Mouse (Mus musculus): ENCODE results near the gene Zfp467. TPM values are rescaled to one million over a fixed set of nuclear protein-coding genes. Genes with fewer than 3 reads are reported as not detected.

Gene Zfp467
- polyA plus RNA-seq, 1 experiment from 2014 or later = 24.4 TPM

- ATAC-seq (ENCODE audit: insufficient read depth, low FRiP score) = peak; percentile 67
- peak overlapping the region; percentile 98 for H3K27ac ChIP-seq (ENCODE audit: low read length)
- no peaks in the 10 kb centered on the region for H3K27me3 ChIP-seq (ENCODE audit: control insufficient read depth, insufficient read depth, low read length)
- peaks cover 12% of the 10 kb centered on the region for H3K36me3 ChIP-seq (ENCODE audit: control insufficient read depth, insufficient read depth, low read length)
- no peaks in the 10 kb centered on the region for H3K9me3 ChIP-seq (replicated peaks; ENCODE audit: control insufficient read depth, low read length)
- H3K9ac ChIP-seq (ENCODE audit: low read length) = peak overlapping the region; percentile 99
- H3K4me2 ChIP-seq (ENCODE audit: low read depth, low read length) = peak overlapping the region; percentile 78
- peak overlapping the region; percentile 96 for H3K4me3 ChIP-seq (replicated peaks; ENCODE audit: low read length)
- H3K4me1 ChIP-seq (ENCODE audit: control insufficient read depth, insufficient read depth, low read length) = peaks cover 30% of the 10 kb centered on the region
- WGBS = 1% methylated on average over 32 of the region's 34 CpGs
These were observed 1.1 kb downstream of the Zfp467 start for GRCm38 (mm10) chr6:48444310-48445180.

- Histone ChIP-seq H3K4me2 (ENCODE audit: low read depth, low read length) (peak overlapping the region; percentile 78), H3K4me1 (ENCODE audit: control insufficient read depth, insufficient read depth, low read length) (peaks cover 30% of the 10 kb centered on the region), H3K9me3 (replicated peaks; ENCODE audit: control insufficient read depth, low read length) (no peaks in the 10 kb centered on the region), H3K9ac (ENCODE audit: low read length) (peak overlapping the region; percentile 81), H3K27ac (ENCODE audit: low read length) (peak overlapping the region; percentile 98), H3K4me3 (replicated peaks; ENCODE audit: low read length) (peak overlapping the region; percentile 96), H3K36me3 (ENCODE audit: control insufficient read depth, insufficient read depth, low read length) (peaks cover 14% of the 10 kb centered on the region), H3K27me3 (ENCODE audit: control insufficient read depth, insufficient read depth, low read length) (no peaks in the 10 kb centered on the region)
- 3% methylated on average over 19 of the region's 19 CpGs for WGBS
- ATAC-seq (ENCODE audit: insufficient read depth, low FRiP score) = peak; percentile 92
These were observed 1.9 kb downstream of the Zfp467 start for GRCm38 (mm10) chr6:48443592-48444309.

DNA sequence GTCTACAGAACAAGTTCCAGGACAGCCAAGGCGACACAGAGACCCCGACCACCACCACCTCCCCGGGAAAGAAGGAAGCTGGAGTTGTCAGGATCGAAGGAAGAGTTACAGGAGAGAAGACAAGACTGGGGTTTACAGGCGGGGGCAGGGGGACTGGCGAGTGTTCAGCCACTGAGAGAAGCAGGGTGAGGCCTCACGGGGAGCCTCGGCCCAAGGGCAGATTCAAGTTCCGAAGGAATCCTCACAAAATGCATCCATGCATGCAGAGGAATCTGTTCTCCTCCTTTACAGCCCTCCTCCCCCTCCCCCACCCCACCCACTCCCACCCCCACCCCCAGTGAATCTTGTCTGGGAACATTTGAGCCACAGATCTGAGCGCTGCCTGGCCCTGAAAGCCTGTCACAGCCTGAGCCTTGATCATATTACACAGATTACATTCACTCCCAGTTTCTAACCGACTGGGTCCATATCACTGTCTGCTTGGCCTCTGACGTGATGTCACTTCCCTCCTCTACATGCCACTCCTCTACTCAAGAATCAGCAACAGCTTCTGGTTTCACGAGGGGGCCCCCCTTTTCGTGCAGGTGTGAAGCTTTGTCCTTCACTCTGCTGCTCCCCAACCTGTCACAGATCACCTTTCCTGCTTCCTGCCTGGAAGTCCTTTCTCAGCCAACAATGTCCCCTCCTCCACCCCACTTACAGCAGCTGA lies 5.2 kb downstream of the Zfp467 start:
- Histone ChIP-seq H3K4me2 (ENCODE audit: low read depth, low read length) (no peak overlapping the region), H3K9me3 (replicated peaks; ENCODE audit: control insufficient read depth, low read length) (no peaks in the 10 kb centered on the region), H3K36me3 (ENCODE audit: control insufficient read depth, insufficient read depth, low read length) (peaks cover 29% of the 10 kb centered on the region), H3K27ac (ENCODE audit: low read length) (peak overlapping the region; percentile 33; the same call in 1 of the 2 replicates), H3K9ac (ENCODE audit: low read length) (no peak overlapping the region), H3K4me1 (ENCODE audit: control insufficient read depth, insufficient read depth, low read length) (peaks cover 38% of the 10 kb centered on the region), H3K4me3 (replicated peaks; ENCODE audit: low read length) (no peak overlapping the region), H3K27me3 (ENCODE audit: control insufficient read depth, insufficient read depth, low read length) (no peaks in the 10 kb centered on the region)
- WGBS = 51% methylated on average over 14 of the region's 14 CpGs
- ATAC-seq (ENCODE audit: insufficient read depth, low FRiP score) = no peak

DNA sequence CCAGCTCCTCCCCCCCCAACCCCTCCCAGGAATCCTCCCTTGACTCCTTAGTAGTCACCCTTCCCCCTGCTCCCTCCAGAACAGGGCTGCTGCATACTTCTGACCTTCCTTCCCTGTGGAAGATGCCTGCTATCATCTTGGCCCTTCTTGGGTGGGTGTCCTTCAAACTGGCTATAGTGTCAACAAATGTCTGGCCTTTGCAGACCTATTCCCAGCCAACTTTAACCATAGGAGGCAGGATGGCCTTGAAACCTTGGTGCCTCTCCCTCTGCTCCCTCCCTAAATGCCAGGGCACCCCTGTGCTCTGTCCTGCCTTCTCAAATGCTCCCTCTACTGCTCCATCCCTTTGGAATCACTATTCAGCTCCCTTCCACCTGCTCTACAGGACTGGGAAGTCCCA lies 6.0 kb downstream of the Zfp467 start:
- Histone ChIP-seq H3K27me3 (ENCODE audit: control insufficient read depth, insufficient read depth, low read length) (no peaks in the 10 kb centered on the region), H3K9me3 (replicated peaks; ENCODE audit: control insufficient read depth, low read length) (no peaks in the 10 kb centered on the region), H3K4me3 (replicated peaks; ENCODE audit: low read length) (no peak overlapping the region), H3K9ac (ENCODE audit: low read length) (no peak overlapping the region), H3K4me2 (ENCODE audit: low read depth, low read length) (no peak overlapping the region), H3K27ac (ENCODE audit: low read length) (no peak overlapping the region), H3K36me3 (ENCODE audit: control insufficient read depth, insufficient read depth, low read length) (peaks cover 29% of the 10 kb centered on the region), H3K4me1 (ENCODE audit: control insufficient read depth, insufficient read depth, low read length) (peaks cover 41% of the 10 kb centered on the region)
- no peak for ATAC-seq (ENCODE audit: insufficient read depth, low FRiP score)

DNA sequence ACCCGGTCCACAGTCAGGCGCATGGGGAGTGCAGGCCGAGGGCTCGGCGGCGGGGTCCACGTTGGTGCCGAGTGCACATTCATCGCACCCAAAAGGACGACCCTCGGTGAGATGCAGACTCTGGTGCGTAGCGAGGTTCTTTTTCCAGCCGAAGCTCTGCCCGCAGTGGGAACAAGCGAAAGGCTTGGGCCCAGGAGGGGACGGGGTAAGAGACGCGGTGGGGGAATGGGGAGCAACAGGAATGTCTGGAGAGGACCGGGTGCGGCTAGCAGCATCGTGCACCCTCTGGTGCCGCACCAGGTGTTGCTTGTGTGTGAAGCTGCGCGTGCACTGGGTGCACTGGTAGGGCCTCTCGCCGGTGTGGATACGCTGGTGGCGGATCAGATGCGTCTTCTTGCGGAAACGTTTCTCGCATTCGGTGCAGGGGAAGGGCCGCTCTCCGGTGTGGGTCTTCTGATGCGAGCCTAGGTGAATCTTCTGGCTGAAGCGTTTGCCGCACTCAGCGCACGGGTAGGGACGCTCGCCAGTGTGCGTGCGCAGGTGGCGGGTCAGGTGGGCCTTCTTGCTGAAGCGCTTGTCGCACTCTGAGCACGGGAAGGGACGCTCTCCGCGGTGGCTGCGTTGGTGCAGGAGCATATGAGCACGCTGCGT lies 7.0 kb downstream of the Zfp467 start:
- Histone ChIP-seq H3K36me3 (ENCODE audit: control insufficient read depth, insufficient read depth, low read length) (peaks cover 29% of the 10 kb centered on the region), H3K4me3 (replicated peaks; ENCODE audit: low read length) (no peak overlapping the region), H3K27ac (ENCODE audit: low read length) (no peak overlapping the region), H3K4me2 (ENCODE audit: low read depth, low read length) (no peak overlapping the region), H3K4me1 (ENCODE audit: control insufficient read depth, insufficient read depth, low read length) (peaks cover 42% of the 10 kb centered on the region), H3K9me3 (replicated peaks; ENCODE audit: control insufficient read depth, low read length) (no peaks in the 10 kb centered on the region), H3K27me3 (ENCODE audit: control insufficient read depth, insufficient read depth, low read length) (no peaks in the 10 kb centered on the region), H3K9ac (ENCODE audit: low read length) (no peak overlapping the region)
- no peak for ATAC-seq (ENCODE audit: insufficient read depth, low FRiP score)
- 56% methylated on average over 55 of the region's 55 CpGs for WGBS

GRCm38 (mm10) chr6:48437679-48438376 lies 7.8 kb downstream of the Zfp467 start:
- no peak overlapping the region for H3K4me3 ChIP-seq (replicated peaks; ENCODE audit: low read length)
- 79% methylated on average over 35 of the region's 35 CpGs for WGBS
- no peak for ATAC-seq (ENCODE audit: insufficient read depth, low FRiP score)
- H3K9ac ChIP-seq (ENCODE audit: low read length) = no peak overlapping the region
- H3K4me2 ChIP-seq (ENCODE audit: low read depth, low read length) = no peak overlapping the region
- peaks cover 41% of the 10 kb centered on the region for H3K4me1 ChIP-seq (ENCODE audit: control insufficient read depth, insufficient read depth, low read length)
- no peaks in the 10 kb centered on the region for H3K9me3 ChIP-seq (replicated peaks; ENCODE audit: control insufficient read depth, low read length)
- H3K27ac ChIP-seq (ENCODE audit: low read length) = no peak overlapping the region
- no peaks in the 10 kb centered on the region for H3K27me3 ChIP-seq (ENCODE audit: control insufficient read depth, insufficient read depth, low read length)
- peaks cover 29% of the 10 kb centered on the region for H3K36me3 ChIP-seq (ENCODE audit: control insufficient read depth, insufficient read depth, low read length)

DNA sequence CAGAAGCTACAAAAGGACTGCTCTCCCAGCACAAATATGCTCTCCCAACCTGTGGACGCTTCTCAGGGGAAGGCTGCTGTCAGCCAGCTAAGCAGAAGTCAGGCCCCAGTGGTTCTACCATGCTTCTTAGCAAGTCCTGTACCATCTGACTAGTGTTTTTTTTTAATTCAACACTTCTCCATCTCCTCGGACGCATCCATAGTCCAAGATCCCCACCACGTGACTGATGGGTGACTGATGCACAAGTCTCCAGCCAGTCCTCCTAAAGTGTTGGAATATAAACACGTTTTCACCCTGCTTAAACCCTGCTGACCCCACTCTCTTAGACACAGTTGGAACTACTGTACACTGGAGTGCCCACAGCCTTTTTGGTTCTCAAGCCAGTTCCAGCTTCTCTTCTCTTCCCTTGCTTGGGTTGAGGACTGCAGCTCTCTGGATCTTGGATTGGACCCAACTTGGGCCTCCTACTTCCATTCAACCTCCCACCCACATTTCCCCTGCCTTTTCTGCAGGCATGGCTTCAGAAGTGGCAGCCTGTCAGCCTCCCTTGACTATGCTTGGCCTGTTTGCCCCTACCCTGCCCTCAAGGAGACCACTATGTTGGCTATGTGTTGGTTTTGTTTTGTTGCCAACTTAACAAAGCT lies 9.8 kb downstream of the Zfp467 start:
- H3K4me2 ChIP-seq (ENCODE audit: low read depth, low read length) = no peak overlapping the region
- 52% methylated on average over 5 of the region's 5 CpGs for WGBS
- no peak overlapping the region for H3K4me3 ChIP-seq (replicated peaks; ENCODE audit: low read length)
- no peaks in the 10 kb centered on the region for H3K27me3 ChIP-seq (ENCODE audit: control insufficient read depth, insufficient read depth, low read length)
- peaks cover 37% of the 10 kb centered on the region for H3K4me1 ChIP-seq (ENCODE audit: control insufficient read depth, insufficient read depth, low read length)
- H3K27ac ChIP-seq (ENCODE audit: low read length) = peak overlapping the region; percentile 54; the same call in 1 of the 2 replicates
- no peak overlapping the region for H3K9ac ChIP-seq (ENCODE audit: low read length)
- no peak for ATAC-seq (ENCODE audit: insufficient read depth, low FRiP score)
- no peaks in the 10 kb centered on the region for H3K9me3 ChIP-seq (replicated peaks; ENCODE audit: control insufficient read depth, low read length)
- H3K36me3 ChIP-seq (ENCODE audit: control insufficient read depth, insufficient read depth, low read length) = peaks cover 16% of the 10 kb centered on the region

DNA sequence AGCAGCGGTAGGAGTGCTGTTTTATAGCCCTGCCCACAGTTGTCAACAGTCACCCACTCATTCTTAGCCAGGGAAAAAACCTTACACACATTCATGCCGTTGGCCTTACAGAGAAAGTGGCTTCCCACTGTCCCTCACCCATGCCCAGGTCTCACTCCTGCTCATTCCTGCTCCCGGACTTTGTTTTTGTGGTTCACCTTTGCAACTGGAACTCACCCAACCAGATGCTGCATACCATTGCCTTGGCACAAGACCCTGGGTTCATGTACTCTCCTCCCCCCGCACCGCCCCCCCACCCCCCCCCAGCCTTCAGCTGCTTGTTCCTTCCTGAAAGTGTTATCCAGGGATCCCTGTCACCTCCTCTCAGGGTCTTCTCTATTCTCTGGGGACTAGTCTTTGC lies 10.5 kb downstream of the Zfp467 start:
- no peak for ATAC-seq (ENCODE audit: insufficient read depth, low FRiP score)
- no peaks in the 10 kb centered on the region for H3K9me3 ChIP-seq (replicated peaks; ENCODE audit: control insufficient read depth, low read length)
- H3K9ac ChIP-seq (ENCODE audit: low read length) = peak overlapping the region; percentile 36; the same call in 1 of the 2 replicates
- no peak overlapping the region for H3K4me3 ChIP-seq (replicated peaks; ENCODE audit: low read length)
- peak overlapping the region; percentile 8 for H3K27ac ChIP-seq (ENCODE audit: low read length)
- peaks cover 33% of the 10 kb centered on the region for H3K4me1 ChIP-seq (ENCODE audit: control insufficient read depth, insufficient read depth, low read length)
- peaks cover 16% of the 10 kb centered on the region for H3K36me3 ChIP-seq (ENCODE audit: control insufficient read depth, insufficient read depth, low read length)
- WGBS = 45% methylated on average over 5 of the region's 5 CpGs
- no peaks in the 10 kb centered on the region for H3K27me3 ChIP-seq (ENCODE audit: control insufficient read depth, insufficient read depth, low read length)
- no peak overlapping the region for H3K4me2 ChIP-seq (ENCODE audit: low read depth, low read length)

Measured in stomach, embryonic 16.5 days (tissue).